Mouse (Mus musculus): ENCODE measurements around the gene Mmab.

Gene Mmab

GRCm38 (mm10) chr5:114429781-114430180 lies 14.1 kb downstream of the Mmab start:
- no peak for DNase-seq (ENCODE audit: low spot score in 2 of 2)

DNA sequence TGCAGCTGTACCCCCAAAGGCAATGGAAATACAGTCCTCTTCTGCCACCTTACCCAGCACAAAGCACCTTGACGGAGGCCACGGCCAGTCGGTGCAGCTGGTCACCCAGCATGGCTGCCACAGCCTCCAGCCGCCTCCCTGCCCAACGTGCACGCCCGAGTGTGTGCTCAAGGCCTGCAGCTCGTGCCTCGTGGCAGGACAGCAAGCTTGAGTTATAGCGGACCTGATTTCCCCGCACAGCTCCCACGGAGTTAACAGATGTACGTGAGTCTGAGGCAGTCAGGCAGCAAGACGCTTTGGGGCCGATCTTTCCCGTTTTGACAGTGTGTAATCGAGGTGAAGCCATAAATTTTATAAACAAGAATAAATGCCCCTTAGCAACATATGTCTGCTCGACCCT lies 15.2 kb downstream of the Mmab start:
- DNase-seq (ENCODE audit: low spot score in 2 of 2), result no peak

DNA sequence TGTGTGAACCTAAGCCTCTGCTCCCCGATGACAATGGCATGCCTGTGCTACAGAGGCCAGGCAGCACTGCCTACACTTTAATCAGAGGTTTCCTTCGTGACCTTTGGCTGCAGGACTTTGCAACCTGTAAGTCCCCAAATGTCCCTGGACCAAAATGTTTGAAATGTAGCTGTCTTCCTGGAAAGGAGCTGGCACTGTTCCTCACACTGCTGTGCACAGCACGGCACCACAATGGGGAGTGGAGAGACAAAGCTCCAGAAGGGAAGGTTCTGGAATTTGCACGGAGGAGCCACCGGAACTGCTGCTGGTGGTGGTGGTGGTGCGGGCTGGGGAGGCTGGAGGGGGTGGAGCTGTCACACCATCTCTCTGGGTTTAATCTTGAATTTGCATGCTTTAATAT lies 17.1 kb downstream of the Mmab start:
- no peak for DNase-seq (ENCODE audit: low spot score in 2 of 2)

- no peak for DNase-seq (ENCODE audit: low spot score in 2 of 2)
Measured at GRCm38 (mm10) chr5:114423961-114424360, 19.9 kb downstream of the Mmab start.

GRCm38 (mm10) chr5:114422591-114422990 lies 21.3 kb downstream of the Mmab start:
- DNase-seq (ENCODE audit: low spot score in 2 of 2), result no peak

- DNase-seq (ENCODE audit: low spot score in 2 of 2), result no peak
Measured at GRCm38 (mm10) chr5:114421561-114422298, 22.1 kb downstream of the Mmab start.

DNA sequence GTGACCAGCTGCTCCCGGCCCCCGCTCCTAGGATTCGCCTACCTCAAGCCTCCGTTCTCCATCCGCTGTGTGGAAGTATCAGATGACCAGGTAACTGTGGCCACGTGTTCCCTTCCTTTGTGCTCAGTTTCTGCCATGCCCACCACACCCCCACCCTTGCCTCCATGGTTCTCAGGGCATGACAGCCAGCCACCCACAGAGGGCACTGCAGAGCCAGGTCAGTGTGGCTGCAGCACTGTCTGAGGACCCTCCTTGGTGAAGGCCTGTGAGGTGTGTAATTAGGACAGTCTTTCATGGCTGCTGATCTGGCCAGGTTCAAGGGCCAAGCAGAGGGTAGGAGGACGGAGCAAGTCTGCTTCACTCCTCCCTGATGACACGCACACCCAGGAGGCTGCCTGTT lies 25.3 kb downstream of the Mmab start:
- no peak for DNase-seq (ENCODE audit: low spot score in 2 of 2)

GRCm38 (mm10) chr5:114416855-114417254 lies 27.0 kb downstream of the Mmab start:
- DNase-seq (ENCODE audit: low spot score in 2 of 2), result no peak

- DNase-seq (ENCODE audit: low spot score in 2 of 2), result no peak
Measured at GRCm38 (mm10) chr5:114415606-114416005, 28.3 kb downstream of the Mmab start.

DNA sequence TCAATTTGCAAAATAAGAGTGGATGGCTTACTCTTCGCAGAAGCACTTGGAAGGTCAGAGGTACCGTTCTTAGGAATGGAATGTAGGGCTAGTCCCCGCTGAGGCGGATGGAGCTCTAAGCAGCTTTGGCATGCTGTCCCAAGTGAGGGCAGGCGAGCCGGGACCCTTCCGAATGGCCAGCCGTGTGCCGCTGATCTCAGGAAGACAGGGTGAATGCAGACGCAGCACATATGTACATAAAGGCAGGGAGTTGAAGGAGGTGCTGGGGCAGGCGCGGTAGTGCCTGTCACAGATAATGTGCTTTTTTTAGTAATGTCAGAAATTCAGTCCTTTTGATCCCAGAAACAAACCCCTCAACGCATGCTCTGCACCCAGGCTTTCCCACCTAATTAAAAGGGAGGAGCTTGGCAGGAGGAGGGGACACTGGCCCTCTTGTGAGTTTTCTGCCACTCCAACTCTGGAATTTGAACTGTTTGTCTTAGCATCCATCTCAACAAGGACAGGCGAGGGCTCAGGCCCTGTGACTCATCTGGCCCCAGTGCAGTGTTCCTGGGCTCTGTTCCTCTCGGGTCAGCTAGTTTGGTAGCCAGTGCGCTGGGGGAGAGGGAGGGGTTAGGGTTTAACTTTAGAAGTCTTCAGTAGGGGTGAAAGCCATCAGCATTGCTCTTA lies 30.7 kb downstream of the Mmab start:
- no peak for DNase-seq (ENCODE audit: low spot score in 2 of 2)

DNA sequence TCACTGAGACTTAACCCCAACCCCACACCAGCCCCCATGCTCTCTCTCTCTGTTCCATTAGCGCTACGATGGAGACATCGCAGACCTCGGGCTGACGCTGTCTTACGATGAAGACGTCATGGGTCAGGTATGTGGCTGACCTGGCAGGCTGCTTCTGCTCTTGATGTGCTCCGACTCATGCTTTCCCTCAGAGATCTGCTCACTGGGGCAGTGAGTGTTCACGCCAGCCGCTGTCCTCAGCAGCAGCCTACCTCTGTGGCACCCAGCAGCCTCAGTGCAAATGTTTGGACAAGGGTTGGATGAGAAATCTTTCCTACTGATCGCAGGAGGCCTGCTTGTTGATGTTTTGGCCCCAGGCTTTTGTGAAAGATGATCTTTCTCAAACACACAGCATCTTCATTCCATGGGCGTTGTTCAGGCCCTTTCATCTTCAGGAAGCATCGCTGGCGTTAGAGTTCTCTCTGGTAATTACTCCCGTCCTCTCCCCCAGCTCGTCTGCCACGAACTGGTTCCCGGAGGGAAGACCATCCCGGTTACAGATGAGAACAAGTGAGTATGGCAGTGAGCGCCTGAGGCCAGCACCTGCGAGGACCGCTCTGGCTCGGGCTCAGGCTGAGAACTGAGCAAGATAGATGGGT lies 31.4 kb downstream of the Mmab start:
- DNase-seq (ENCODE audit: low spot score in 2 of 2), result no peak

DNA sequence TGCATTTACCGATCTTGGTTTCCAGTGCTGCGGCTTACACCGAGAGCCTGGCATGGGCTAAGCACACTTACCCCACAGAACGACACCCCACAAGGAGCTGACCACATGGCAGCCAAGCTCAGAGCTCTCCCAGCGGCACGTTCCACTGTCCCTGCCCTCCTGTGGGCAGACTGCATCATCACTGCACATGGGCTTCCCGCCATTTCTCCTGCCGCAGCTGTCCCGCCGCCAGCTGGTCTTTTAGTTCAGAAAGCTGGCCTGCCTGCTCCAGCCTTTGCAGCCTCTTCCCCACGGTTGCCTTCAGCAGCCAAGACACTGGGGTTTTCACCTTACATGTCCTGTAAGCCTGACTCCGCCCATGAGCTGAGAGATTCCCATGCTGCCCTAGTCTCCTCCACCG lies 33.4 kb downstream of the Mmab start:
- DNase-seq (ENCODE audit: low spot score in 2 of 2), result no peak

- no peak for DNase-seq (ENCODE audit: low spot score in 2 of 2)
Measured at GRCm38 (mm10) chr5:114408846-114409245, 35.0 kb downstream of the Mmab start.

DNA sequence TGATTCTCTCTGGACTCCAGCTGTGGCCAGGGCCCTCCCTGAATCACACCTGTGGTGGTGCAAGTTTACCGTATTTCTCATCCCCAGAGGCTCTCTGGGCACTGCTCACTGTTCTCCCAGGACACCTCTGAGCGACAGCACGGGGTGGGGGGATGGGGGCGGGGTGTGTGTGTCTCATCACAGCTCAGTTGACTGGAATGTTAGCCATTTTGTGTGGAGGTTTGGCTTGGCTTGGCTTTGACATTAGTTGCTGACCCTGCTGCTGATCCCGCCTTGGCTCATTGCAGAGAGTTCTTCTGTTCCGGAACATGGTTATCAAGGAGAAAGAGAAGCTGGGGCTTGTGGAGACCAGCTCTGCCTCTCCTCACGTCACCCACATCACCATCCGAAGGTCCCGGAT lies 36.0 kb downstream of the Mmab start:
- DNase-seq (ENCODE audit: low spot score in 2 of 2), result no peak

GRCm38 (mm10) chr5:114407269-114407668 lies 36.6 kb downstream of the Mmab start:
- no peak for DNase-seq (ENCODE audit: low spot score in 2 of 2)

DNA sequence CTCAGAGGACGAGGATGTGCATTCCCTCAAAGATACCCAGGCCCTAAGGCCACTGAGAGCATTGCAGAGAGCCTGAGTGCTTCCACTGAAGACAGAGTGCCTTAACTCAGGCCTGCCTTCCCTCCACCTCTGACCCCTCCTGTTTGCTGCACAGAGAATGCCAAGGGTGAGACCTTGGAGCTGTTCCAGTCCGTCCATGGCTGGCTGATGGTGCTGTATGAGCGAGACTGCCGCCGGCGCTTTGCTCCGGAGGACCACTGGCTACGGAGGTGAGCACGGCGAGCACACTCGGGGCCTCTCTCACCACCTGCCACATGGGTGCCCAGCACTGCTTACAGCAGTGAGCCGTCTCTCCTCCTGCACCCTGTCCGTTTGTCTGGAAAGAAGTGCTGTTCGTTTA lies 37.3 kb downstream of the Mmab start:
- no peak for DNase-seq (ENCODE audit: low spot score in 2 of 2)

DNA sequence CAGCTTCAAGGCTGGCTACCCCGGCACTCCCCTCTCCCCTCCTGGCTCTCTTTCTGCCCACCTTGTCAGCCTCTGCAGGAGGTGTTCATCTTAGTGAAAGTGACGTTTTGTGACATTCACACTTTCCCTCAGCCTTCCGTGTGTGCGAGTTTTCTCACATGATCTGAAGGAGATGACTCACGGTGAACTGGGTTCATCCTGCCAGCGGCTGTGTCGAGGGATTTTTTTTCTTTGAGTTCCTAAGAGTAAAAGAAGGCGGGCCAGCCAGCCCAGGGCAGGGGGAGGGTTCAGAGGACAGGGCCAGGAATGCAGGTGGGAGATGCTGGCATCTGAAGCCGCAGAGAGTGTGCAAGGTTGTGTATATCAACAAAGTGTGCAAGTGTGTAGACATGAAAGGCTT lies 50.7 kb downstream of the Mmab start:
- no peak for DNase-seq (ENCODE audit: low spot score in 2 of 2)

DNA sequence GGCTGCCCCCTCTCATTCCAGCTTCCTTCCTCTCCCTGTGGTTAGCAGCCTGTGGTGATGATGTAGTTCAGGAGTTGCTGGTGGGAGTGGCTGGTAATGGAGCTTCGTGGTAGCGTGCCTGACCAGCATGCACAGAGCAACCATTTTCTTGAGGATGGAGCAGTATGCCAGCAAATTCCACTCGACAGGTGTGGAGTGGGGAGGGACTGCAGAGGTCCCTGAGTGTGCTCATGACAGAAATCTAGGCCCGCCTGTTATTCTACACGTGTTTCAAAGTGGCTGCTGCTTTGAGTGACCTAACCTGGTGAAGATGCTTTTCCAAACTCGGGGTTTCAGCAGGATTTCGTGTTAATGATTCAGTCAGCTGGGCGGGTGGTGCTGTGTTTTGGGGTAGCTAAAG lies 59.4 kb downstream of the Mmab start:
- DNase-seq (ENCODE audit: low spot score in 2 of 2), result no peak

GRCm38 (mm10) chr5:114383184-114383904 lies 60.5 kb downstream of the Mmab start:
- no peak for DNase-seq (ENCODE audit: low spot score in 2 of 2)
